Mouse (Mus musculus): Measurements from ENCODE around the gene Chit1. TPM values are rescaled to one million over a fixed set of nuclear protein-coding genes. Genes with fewer than 3 reads are reported as not detected.

Gene Chit1
- polyA plus RNA-seq (2014; fragmentation: Illumina TruSeq; extraction: RNeasy Lipid Tissue Mini Kit (QIAGEN cat#74804); ENCODE audit: low read depth, low replicate concordance) = 0.17 TPM

DNA sequence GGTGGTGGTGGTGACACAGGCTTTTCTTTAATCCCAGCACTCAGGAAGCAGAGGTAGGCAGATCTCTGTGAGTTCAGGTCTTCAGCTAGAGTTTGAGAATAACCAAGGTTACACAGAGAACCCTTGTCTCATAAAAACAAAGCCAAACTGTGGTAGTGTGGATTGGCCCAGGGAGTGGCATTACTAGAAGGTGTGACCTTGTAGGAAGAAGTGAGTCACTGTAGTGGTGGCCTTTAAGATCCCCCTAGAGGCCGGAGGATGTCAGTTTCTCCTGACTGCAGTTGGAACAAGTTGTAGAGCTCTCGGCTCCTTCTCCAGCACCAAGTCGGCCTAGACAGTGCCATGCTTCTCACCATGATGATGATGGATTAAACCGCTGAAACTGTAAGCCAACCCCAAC lies at the start of gene Chit1:
TSS of gene Chit1 (plus strand) at position 264 of the 400 bp plus-strand sequence.

GRCm38 (mm10) chr1:134078802-134079476 lies 32.1 kb upstream of the Chit1 start, which contains the start of gene Btg2:
TSS of gene Btg2 (minus strand) at chr1:134079120.

GRCm38 (mm10) chr1:134182025-134182424 lies 71.0 kb downstream of the Chit1 start, which contains the start of gene Chil1:
TSS of gene Chil1 (plus strand) at chr1:134182176.

DNA sequence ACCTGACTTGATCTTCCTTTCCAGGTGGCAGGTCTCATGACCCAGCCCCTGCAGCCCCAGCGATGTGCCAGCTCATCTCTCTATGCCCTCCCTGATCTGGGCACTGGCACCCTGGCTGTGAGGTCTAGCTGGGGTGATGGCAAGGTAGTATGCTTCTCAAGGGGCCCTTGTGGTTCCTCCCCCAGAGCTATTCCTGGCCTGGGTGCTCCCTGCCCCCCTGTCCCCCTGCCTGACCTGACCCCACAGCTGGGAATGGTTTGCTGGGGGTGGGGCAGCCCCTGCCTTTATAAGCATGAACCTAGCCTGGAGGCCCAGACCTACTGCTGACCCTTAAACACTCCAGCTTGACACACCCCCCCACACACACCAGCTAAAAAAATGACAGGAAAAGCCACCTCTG lies 82.1 kb downstream of the Chit1 start, which contains the start of gene Mybph:
TSS of gene Mybph (plus strand) at position 323 of the 400 bp plus-strand sequence.

Other genes with a start within 250 kb of the Chit1 start
- 5.9 TPM for gene Optc, start 203.2 kb upstream of the Chit1 start, polyA plus RNA-seq (2014; fragmentation: Illumina TruSeq; extraction: RNeasy Lipid Tissue Mini Kit (QIAGEN cat#74804); ENCODE audit: low read depth, low replicate concordance)
- gene Prelp, start 189.8 kb upstream of the Chit1 start, polyA plus RNA-seq (2014; fragmentation: Illumina TruSeq; extraction: RNeasy Lipid Tissue Mini Kit (QIAGEN cat#74804); ENCODE audit: low read depth, low replicate concordance) = 162 TPM
- 97.5 TPM for gene Fmod, start 74.0 kb upstream of the Chit1 start, polyA plus RNA-seq (2014; fragmentation: Illumina TruSeq; extraction: RNeasy Lipid Tissue Mini Kit (QIAGEN cat#74804); ENCODE audit: low read depth, low replicate concordance)
- 46.4 TPM for gene Btg2, start 32.1 kb upstream of the Chit1 start, polyA plus RNA-seq (2014; fragmentation: Illumina TruSeq; extraction: RNeasy Lipid Tissue Mini Kit (QIAGEN cat#74804); ENCODE audit: low read depth, low replicate concordance)
- 0.86 TPM for gene Chil1, start 70.9 kb downstream of the Chit1 start, polyA plus RNA-seq (2014; fragmentation: Illumina TruSeq; extraction: RNeasy Lipid Tissue Mini Kit (QIAGEN cat#74804); ENCODE audit: low read depth, low replicate concordance)
- gene Mybph, start 82.2 kb downstream of the Chit1 start, polyA plus RNA-seq (2014; fragmentation: Illumina TruSeq; extraction: RNeasy Lipid Tissue Mini Kit (QIAGEN cat#74804); ENCODE audit: low read depth, low replicate concordance) = not detected
- gene Adora1, start 124.2 kb downstream of the Chit1 start, polyA plus RNA-seq (2014; fragmentation: Illumina TruSeq; extraction: RNeasy Lipid Tissue Mini Kit (QIAGEN cat#74804); ENCODE audit: low read depth, low replicate concordance) = 26.5 TPM
- gene Myog, start 178.7 kb downstream of the Chit1 start, polyA plus RNA-seq (2014; fragmentation: Illumina TruSeq; extraction: RNeasy Lipid Tissue Mini Kit (QIAGEN cat#74804); ENCODE audit: low read depth, low replicate concordance) = not detected
- gene Ppfia4, start 221.7 kb downstream of the Chit1 start, polyA plus RNA-seq (2014; fragmentation: Illumina TruSeq; extraction: RNeasy Lipid Tissue Mini Kit (QIAGEN cat#74804); ENCODE audit: low read depth, low replicate concordance) = 2.8 TPM

All from adipose tissue, adult 10 weeks (tissue).